Mouse (Mus musculus): Measurements from ENCODE around the gene Pbx1. TPM values are rescaled to one million over a fixed set of nuclear protein-coding genes. Genes with fewer than 3 reads are reported as not detected.
A peak's percentile ranks its signal among the peaks of the same experiment; 100 is the strongest.

The Pbx1 gene
- polyA plus RNA-seq, 1 experiment from 2014 or later, result 78.9 TPM

DNA sequence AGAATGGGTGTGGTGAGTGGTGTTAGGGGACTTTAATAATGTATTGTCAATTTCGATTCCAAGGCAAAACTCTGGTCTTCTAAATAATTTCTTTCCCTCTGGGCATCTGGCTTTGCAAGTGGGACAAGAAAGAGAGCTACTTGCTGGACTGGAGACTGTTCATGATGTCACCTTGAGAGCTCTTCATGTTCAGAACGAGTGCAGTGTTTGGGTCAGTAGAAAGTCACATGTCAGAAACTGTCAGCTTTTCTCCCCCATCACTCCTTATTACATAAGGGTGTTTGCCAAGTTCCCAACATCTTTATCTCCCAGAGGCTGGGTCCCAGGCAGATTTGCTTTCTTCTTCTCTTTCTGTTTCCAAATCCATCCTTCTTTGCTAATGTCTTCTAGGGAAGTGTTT, 328.2 kb downstream of the Pbx1 start:
- Histone ChIP-seq H3K4me1 (no peaks in the 10 kb centered on the region), H3K9me3 (replicated peaks) (peaks cover 12% of the 10 kb centered on the region), H3K4me3 (no peak overlapping the region), H3K27me3 (no peaks in the 10 kb centered on the region), H3K27ac (no peak overlapping the region), H3K4me2 (no peak overlapping the region), H3K9ac (no peak overlapping the region), H3K36me3 (ENCODE audit: poor library complexity, severe bottlenecking) (no peaks in the 10 kb centered on the region)
- no peak for ATAC-seq
- 77% methylated on average over 2 of the region's 2 CpGs for WGBS

GRCm38 (mm10) chr1:168101514-168101913, 330.6 kb downstream of the Pbx1 start:
- WGBS, result 59% methylated on average over 3 of the region's 3 CpGs
- no peak for ATAC-seq

GRCm38 (mm10) chr1:168098806-168099205, 333.3 kb downstream of the Pbx1 start:
- no peak overlapping the region for H3K4me3 ChIP-seq
- H3K4me1 ChIP-seq, result peaks cover 10% of the 10 kb centered on the region
- no peaks in the 10 kb centered on the region for H3K27me3 ChIP-seq
- WGBS, result 60% methylated on average over 2 of the region's 2 CpGs
- no peak for ATAC-seq
- no peak overlapping the region for H3K4me2 ChIP-seq
- H3K36me3 ChIP-seq (ENCODE audit: poor library complexity, severe bottlenecking), result no peaks in the 10 kb centered on the region
- H3K27ac ChIP-seq, result no peak overlapping the region
- H3K9me3 ChIP-seq (replicated peaks), result peaks cover 12% of the 10 kb centered on the region
- no peak overlapping the region for H3K9ac ChIP-seq

More at GRCm38 (mm10) chr1:168101514-168101913, 330.6 kb downstream of the Pbx1 start:
- Histone ChIP-seq H3K4me2 (no peak overlapping the region), H3K4me1 (no peaks in the 10 kb centered on the region), H3K9ac (no peak overlapping the region), H3K36me3 (ENCODE audit: poor library complexity, severe bottlenecking) (no peaks in the 10 kb centered on the region), H3K4me3 (no peak overlapping the region), H3K9me3 (replicated peaks) (peaks cover 12% of the 10 kb centered on the region), H3K27me3 (no peaks in the 10 kb centered on the region), H3K27ac (no peak overlapping the region)

- 20% methylated on average over 4 of the region's 4 CpGs for WGBS
- H3K27ac ChIP-seq, result peak overlapping the region; percentile 12; the same call in 1 of the 2 replicates
These were observed 337.4 kb downstream of the Pbx1 start for GRCm38 (mm10) chr1:168094671-168095070.

DNA sequence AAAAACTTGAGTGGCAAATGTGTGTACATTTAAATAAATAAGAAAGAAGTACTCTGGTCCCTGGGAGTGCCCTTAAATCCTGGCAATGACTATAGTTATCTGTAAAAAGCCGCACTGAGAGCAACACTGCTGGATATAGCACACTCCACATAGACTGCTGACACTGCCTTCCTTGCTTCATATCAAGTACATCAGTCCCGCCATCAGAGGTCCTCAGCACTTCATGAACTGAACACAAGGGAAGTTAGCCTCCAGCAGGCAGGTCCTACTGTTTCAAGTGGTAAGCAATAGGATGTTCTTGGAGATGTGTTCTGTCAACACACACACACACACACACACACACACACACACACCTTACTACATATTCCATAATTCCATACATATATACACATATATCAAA, 339.0 kb downstream of the Pbx1 start:
- 86% methylated on average over 2 of the region's 2 CpGs for WGBS
- H3K36me3 ChIP-seq (ENCODE audit: poor library complexity, severe bottlenecking), result no peaks in the 10 kb centered on the region
- H3K4me1 ChIP-seq, result peaks cover 22% of the 10 kb centered on the region
- no peaks in the 10 kb centered on the region for H3K9me3 ChIP-seq (replicated peaks)
- no peak overlapping the region for H3K27ac ChIP-seq
- H3K4me2 ChIP-seq, result no peak overlapping the region
- ATAC-seq, result peak; percentile 45; the same call in 1 of the 2 replicates
- H3K4me3 ChIP-seq, result no peak overlapping the region
- H3K27me3 ChIP-seq, result no peaks in the 10 kb centered on the region
- no peak overlapping the region for H3K9ac ChIP-seq

More at GRCm38 (mm10) chr1:168094671-168095070, 337.4 kb downstream of the Pbx1 start:
- no peak overlapping the region for H3K4me3 ChIP-seq
- peaks cover 16% of the 10 kb centered on the region for H3K4me1 ChIP-seq
- no peak overlapping the region for H3K4me2 ChIP-seq
- ATAC-seq, result peak; percentile 53; the same call in 1 of the 2 replicates
- no peaks in the 10 kb centered on the region; the same call in 1 of the 2 replicates for H3K9me3 ChIP-seq (replicated peaks)
- no peaks in the 10 kb centered on the region for H3K36me3 ChIP-seq (ENCODE audit: poor library complexity, severe bottlenecking)
- H3K9ac ChIP-seq, result 0 out of 2 replicates have a peak overlapping the region, but pooled peaks have one; percentile 19
- no peaks in the 10 kb centered on the region for H3K27me3 ChIP-seq

GRCm38 (mm10) chr1:168091627-168092026, 340.4 kb downstream of the Pbx1 start:
- no peak overlapping the region for H3K9ac ChIP-seq
- H3K4me1 ChIP-seq, result peaks cover 22% of the 10 kb centered on the region
- no peaks in the 10 kb centered on the region for H3K9me3 ChIP-seq (replicated peaks)
- ATAC-seq, result no peak
- no peak overlapping the region for H3K4me3 ChIP-seq
- no peaks in the 10 kb centered on the region for H3K36me3 ChIP-seq (ENCODE audit: poor library complexity, severe bottlenecking)
- H3K27me3 ChIP-seq, result no peaks in the 10 kb centered on the region
- WGBS, result 62% methylated on average over 4 of the region's 4 CpGs
- H3K4me2 ChIP-seq, result no peak overlapping the region
- H3K27ac ChIP-seq, result no peak overlapping the region

GRCm38 (mm10) chr1:168088680-168089079, 343.4 kb downstream of the Pbx1 start:
- Histone ChIP-seq H3K27me3 (no peaks in the 10 kb centered on the region), H3K9me3 (replicated peaks) (no peaks in the 10 kb centered on the region), H3K27ac (no peak overlapping the region), H3K4me2 (no peak overlapping the region), H3K36me3 (ENCODE audit: poor library complexity, severe bottlenecking) (no peaks in the 10 kb centered on the region), H3K4me3 (no peak overlapping the region), H3K4me1 (0 out of 2 replicates have a peak, but pooled peaks cover 13% of the 10 kb centered on the region), H3K9ac (no peak overlapping the region)
- 66% methylated on average over 7 of the region's 7 CpGs for WGBS
- no peak for ATAC-seq

DNA sequence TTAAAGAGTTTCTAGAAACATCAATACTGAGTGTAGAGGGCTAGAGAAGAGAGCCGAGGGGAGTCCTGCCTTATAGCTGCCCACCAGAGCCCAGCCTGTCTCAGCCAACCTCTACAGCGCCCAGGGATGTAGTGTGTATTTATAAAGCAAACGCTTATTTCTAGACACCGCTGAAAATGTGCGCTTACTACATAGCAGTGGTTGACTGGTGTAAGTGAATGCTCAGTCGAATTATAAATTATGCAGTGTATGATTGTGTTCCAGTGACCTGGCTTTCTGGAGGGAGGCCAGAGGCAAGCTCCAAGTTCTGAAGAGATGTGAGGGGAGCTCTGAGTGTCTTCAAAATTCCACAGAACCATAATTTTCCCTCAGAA, 352.7 kb downstream of the Pbx1 start:
- H3K9me3 ChIP-seq (replicated peaks), result no peaks in the 10 kb centered on the region
- H3K27ac ChIP-seq, result no peak overlapping the region
- ATAC-seq, result no peak
- H3K27me3 ChIP-seq, result no peaks in the 10 kb centered on the region
- no peak overlapping the region for H3K9ac ChIP-seq
- H3K4me2 ChIP-seq, result no peak overlapping the region
- no peaks in the 10 kb centered on the region for H3K4me1 ChIP-seq
- H3K36me3 ChIP-seq (ENCODE audit: poor library complexity, severe bottlenecking), result no peaks in the 10 kb centered on the region
- no peak overlapping the region for H3K4me3 ChIP-seq
- 92% methylated on average over 6 of the region's 6 CpGs for WGBS

- no peak overlapping the region for H3K27ac ChIP-seq
- 69% methylated on average over 10 of the region's 10 CpGs for WGBS
- no peak overlapping the region for H3K4me2 ChIP-seq
- no peak overlapping the region for H3K9ac ChIP-seq
- H3K27me3 ChIP-seq, result no peaks in the 10 kb centered on the region
- H3K36me3 ChIP-seq (ENCODE audit: poor library complexity, severe bottlenecking), result no peaks in the 10 kb centered on the region
- no peaks in the 10 kb centered on the region for H3K4me1 ChIP-seq
- H3K9me3 ChIP-seq (replicated peaks), result no peaks in the 10 kb centered on the region
- no peak overlapping the region for H3K4me3 ChIP-seq
- no peak for ATAC-seq
These were observed 353.2 kb downstream of the Pbx1 start for GRCm38 (mm10) chr1:168078746-168079393.

DNA sequence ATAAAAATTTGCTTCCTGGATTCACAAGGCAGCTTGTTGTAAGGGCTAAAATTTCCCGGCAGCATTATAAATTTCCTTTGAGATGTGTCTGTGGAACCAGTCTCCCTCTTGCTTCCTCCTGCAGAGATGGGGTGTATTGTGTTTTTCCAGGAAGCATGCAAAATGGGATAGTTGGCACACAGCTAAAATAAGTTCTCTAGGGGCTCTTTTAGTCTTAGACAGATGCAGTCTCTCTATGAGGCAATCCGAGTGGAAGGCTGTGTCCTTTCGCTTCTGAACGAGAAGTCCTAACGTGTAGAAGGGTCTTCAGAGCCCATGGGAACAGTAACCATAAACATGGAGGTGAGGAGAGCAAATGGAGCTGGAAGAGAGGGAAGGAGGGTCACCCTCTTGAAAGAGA, 360.1 kb downstream of the Pbx1 start:
- peaks cover 24% of the 10 kb centered on the region for H3K4me1 ChIP-seq
- 65% methylated on average over 5 of the region's 5 CpGs for WGBS
- H3K4me3 ChIP-seq, result no peak overlapping the region
- no peaks in the 10 kb centered on the region for H3K9me3 ChIP-seq (replicated peaks)
- no peaks in the 10 kb centered on the region for H3K36me3 ChIP-seq (ENCODE audit: poor library complexity, severe bottlenecking)
- H3K4me2 ChIP-seq, result no peak overlapping the region
- no peak for ATAC-seq
- H3K27ac ChIP-seq, result no peak overlapping the region
- H3K27me3 ChIP-seq, result no peaks in the 10 kb centered on the region
- no peak overlapping the region for H3K9ac ChIP-seq

GRCm38 (mm10) chr1:168070273-168070910, 361.7 kb downstream of the Pbx1 start:
- Histone ChIP-seq H3K4me1 (peaks cover 30% of the 10 kb centered on the region), H3K9ac (no peak overlapping the region), H3K27me3 (no peaks in the 10 kb centered on the region), H3K27ac (no peak overlapping the region), H3K36me3 (ENCODE audit: poor library complexity, severe bottlenecking) (no peaks in the 10 kb centered on the region), H3K9me3 (replicated peaks) (no peaks in the 10 kb centered on the region), H3K4me3 (no peak overlapping the region), H3K4me2 (no peak overlapping the region)
- WGBS, result 94% methylated on average over 6 of the region's 6 CpGs
- ATAC-seq, result no peak

DNA sequence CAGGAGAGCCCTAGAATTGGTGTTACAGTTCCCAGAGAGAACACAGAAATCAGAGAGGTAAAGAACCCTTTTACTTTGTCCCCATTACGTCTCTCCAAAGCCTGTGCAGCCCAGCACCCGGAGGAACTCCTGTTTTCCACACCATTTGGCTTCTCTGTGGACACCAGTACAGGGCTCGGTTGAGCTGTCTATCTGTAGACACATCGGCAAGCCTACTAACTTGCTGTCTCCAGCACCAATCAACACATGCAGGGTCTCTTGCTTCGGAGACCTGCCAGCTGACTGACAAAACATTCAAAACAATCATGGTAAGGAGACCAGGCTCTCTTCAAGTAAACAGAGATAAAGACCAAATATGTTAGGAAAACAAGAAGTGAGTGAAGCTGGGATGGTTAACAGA, 362.3 kb downstream of the Pbx1 start:
- H3K4me1 ChIP-seq, result peaks cover 30% of the 10 kb centered on the region
- H3K4me3 ChIP-seq, result no peak overlapping the region
- ATAC-seq, result no peak
- no peaks in the 10 kb centered on the region for H3K36me3 ChIP-seq (ENCODE audit: poor library complexity, severe bottlenecking)
- no peaks in the 10 kb centered on the region for H3K9me3 ChIP-seq (replicated peaks)
- H3K9ac ChIP-seq, result no peak overlapping the region
- no peaks in the 10 kb centered on the region for H3K27me3 ChIP-seq
- WGBS, result 73% methylated on average over 5 of the region's 5 CpGs
- no peak overlapping the region for H3K27ac ChIP-seq
- H3K4me2 ChIP-seq, result no peak overlapping the region

All from forebrain, embryonic 13.5 days (tissue).